Mouse (Mus musculus) testis, adult 2 months (tissue): Measurements from ENCODE around the gene Cyfip2. TPM values are rescaled to one million over a fixed set of nuclear protein-coding genes. Genes with fewer than 3 reads are reported as not detected.

Source experiments
- H3K27ac ChIP-seq: fragments of 200-500 bp; 2 replicates; pipeline ENCODE4 v1.5.1; 2012; ENCODE audit warnings: low read depth, low read length; ENCODE audit not compliant: control insufficient read depth, insufficient read depth
- H3K27me3 ChIP-seq: fragments of 200-500 bp; 2 replicates; pipeline ENCODE4 v1.6.1; 2012; ENCODE audit warnings: mild to moderate bottlenecking, low read length, moderate library complexity; ENCODE audit not compliant: control insufficient read depth, insufficient read depth
- H3K36me3 ChIP-seq: fragments of 200-500 bp; 2 replicates; pipeline ENCODE4 v1.6.1; 2012; ENCODE audit warnings: mild to moderate bottlenecking, low read length; ENCODE audit not compliant: control insufficient read depth, insufficient read depth
- H3K4me1 ChIP-seq: fragments of 200-500 bp; 2 replicates; pipeline ENCODE4 v1.6.1; 2012; ENCODE audit warnings: low read length; ENCODE audit not compliant: control insufficient read depth, insufficient read depth
- H3K4me3 ChIP-seq: fragments of 200-500 bp; 2 replicates; pipeline ENCODE4 v1.5.1; 2012; ENCODE audit warnings: low read depth, mild to moderate bottlenecking, low read length, moderate library complexity, mixed read lengths; ENCODE audit not compliant: control insufficient read depth
- CTCF ChIP-seq: fragments of 200-500 bp; IDR thresholded peaks from 2 replicates; pipeline ENCODE4 v1.5.1; 2012; ENCODE audit warnings: low read depth, mild to moderate bottlenecking, inconsistent platforms, low read length, moderate library complexity; ENCODE audit not compliant: control insufficient read depth, insufficient read depth, insufficient replicate concordance
- POLR2A ChIP-seq: fragments of 200-500 bp; IDR thresholded peaks from 2 replicates; pipeline ENCODE4 v1.6.1; 2012; ENCODE audit warnings: low read depth, mild to moderate bottlenecking, inconsistent platforms, low read length, moderate library complexity; ENCODE audit not compliant: control insufficient read depth
- polyA plus RNA-seq: library from polyadenylated mRNA; depleted of rRNA; stranded (reverse); fragments of >200 nt; gene quantifications from 2 replicates; pipeline ENCODE4 v1.2.3, GENCODE M21; 2012; rRNA removed

Gene Cyfip2
- polyA plus RNA-seq = 1.6 TPM in 2 replicates

DNA sequence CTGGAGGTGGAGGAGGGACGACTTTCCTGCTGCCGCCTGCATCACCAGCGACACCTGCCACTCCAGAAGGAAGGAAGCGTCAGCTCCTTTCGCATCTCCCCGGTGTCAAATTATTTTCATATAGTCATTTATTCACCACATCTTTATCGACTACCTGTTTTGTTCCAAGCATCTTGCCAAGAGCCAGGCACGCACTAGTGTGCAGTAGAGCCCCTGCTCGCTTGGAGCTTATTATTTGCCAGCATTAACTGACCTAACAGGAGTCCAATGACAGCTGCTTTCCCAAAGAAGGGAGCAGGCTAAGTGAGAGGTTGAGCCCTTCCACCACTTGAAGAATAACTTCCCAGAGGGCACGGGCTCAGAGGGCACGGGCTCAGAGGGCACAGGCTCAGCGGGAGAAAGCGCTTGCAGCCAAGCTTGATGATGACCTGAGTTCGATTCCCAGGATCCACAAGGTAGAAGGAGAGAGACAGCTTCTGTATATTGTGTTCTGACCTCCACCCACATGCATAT is at the start of gene Cyfip2:
TSS of gene Cyfip2 (minus strand) at position 337 of the 513 bp plus-strand sequence.
- TF ChIP-seq POLR2A (no peak), CTCF (no peak)
- H3K27ac ChIP-seq = no peak within 1 kb of the TSS
- H3K4me1 ChIP-seq = peaks cover 3% of the 10 kb centered on the region
- H3K36me3 ChIP-seq = no peaks in the 10 kb centered on the region
- peak within 1 kb of the TSS; percentile 34 for H3K4me3 ChIP-seq
- no peaks in the 10 kb centered on the region for H3K27me3 ChIP-seq

DNA sequence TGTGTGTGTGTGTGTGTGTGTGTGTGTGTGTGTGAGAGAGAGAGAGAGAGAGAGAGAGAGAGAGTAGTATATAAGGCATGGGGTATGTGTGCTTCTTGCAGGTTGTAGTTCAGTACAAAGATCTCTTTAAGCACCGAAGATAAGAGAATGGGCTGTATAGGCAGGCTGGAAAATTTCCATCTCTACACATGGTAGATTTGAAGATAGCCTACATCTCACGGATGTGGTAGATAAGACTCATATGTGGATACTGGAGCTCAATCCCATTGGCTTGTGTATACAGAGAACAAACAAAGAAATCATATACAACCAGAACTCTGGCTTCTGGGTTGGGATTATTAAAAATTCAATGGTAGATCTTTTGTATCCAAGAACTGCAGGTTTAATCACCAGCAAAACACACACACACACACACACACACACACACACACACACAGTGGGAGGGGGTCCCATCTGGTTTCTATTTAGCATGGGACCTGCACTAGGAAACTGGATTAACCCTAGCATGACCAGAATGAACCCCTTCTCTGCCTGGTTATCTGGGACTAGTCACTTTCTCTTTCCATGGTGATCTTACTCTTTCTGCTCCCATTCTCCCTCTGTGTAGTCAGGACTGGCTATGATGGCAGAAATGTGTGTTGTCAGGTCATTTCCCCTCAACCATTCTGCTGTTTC is 48.5 kb upstream of the Cyfip2 start:
- no peaks in the 10 kb centered on the region for H3K4me1 ChIP-seq
- no peak for TF ChIP-seq CTCF
- TF ChIP-seq POLR2A = no peak
- no peaks in the 10 kb centered on the region for H3K27me3 ChIP-seq
- H3K4me3 ChIP-seq = no peak overlapping the region
- H3K36me3 ChIP-seq = no peaks in the 10 kb centered on the region
- H3K27ac ChIP-seq = no peak overlapping the region

DNA sequence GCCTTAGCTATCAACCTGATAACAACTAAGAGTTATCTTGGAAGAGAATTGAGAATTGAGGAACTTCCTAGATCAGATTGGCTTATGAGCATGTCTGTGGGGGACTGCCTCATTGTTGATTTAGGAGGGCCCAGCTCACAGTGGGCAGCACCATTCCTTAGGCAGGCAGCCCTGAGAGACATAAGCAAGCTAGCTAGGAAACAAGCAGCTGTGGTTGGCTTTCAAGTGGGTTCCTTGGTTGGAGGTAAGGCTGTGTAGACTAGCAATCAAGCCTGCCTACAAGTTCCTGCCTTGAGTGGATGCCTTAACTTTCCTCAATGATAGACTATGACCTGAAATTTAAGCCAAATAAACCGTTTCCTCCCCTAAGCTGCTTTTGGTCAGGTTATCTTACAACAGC is 45.7 kb upstream of the Cyfip2 start:
- Histone ChIP-seq H3K27me3 (no peaks in the 10 kb centered on the region), H3K4me3 (no peak overlapping the region), H3K27ac (no peak overlapping the region), H3K4me1 (no peaks in the 10 kb centered on the region), H3K36me3 (no peaks in the 10 kb centered on the region)
- no peak for TF ChIP-seq POLR2A
- TF ChIP-seq CTCF = no peak

DNA sequence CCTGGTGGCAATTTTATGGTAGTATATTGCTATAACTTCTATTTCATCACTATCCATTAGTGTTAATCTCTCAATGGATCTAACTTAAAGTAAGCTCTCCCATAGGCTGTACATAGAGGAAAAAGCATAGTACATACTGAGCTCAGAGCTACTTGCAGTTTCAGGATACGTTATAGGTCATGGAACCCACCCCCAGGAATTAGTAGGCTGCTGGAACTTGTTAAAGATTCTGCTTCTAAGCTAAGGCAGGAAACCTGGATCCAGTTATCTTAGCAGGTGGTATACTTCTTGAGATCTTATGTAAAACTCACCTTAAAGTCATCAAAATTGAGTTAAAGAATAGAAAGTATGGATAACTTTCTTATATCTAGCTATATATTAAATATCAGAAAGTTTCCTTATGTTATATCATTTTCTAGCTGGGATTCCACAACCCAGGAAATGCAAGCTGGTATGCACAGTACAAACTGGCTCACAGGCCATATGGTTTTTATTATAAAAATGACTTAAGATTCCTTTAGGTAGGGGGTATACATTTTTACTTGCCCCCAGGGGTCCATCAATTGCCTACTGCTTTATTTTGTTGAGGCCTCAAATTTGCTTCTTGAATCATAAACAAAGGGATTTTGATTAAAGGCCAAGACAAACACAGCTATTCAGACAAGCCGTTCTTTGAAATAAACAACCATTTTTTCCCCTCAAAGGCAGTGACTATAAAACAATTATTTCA is 37.2 kb upstream of the Cyfip2 start:
- Histone ChIP-seq H3K4me1 (no peaks in the 10 kb centered on the region), H3K27ac (no peak overlapping the region), H3K27me3 (no peaks in the 10 kb centered on the region), H3K4me3 (no peak overlapping the region), H3K36me3 (no peaks in the 10 kb centered on the region)
- TF ChIP-seq POLR2A (no peak), CTCF (no peak)

DNA sequence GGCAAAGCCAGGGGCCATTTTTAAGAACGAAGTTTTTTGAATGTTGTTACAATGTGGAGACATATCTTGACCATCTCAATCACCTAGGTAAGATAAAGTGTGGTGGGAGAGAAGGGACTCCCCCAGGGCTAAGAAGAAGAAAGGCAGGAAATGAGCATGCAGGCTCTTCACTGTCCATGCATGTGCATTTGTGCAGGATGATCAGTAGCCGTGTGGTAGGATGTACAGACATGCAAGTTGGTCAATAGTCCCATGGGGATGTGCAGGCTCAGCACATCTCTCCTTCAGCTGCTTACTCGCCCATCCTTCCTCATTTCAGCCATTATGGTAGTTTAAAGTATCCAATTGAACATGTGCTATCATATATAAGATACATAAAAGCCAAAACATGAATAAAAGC is 35.8 kb upstream of the Cyfip2 start:
- Histone ChIP-seq H3K27me3 (no peaks in the 10 kb centered on the region), H3K4me1 (no peaks in the 10 kb centered on the region), H3K4me3 (no peak overlapping the region), H3K36me3 (no peaks in the 10 kb centered on the region), H3K27ac (no peak overlapping the region)
- no peak for TF ChIP-seq POLR2A
- no peak for TF ChIP-seq CTCF

DNA sequence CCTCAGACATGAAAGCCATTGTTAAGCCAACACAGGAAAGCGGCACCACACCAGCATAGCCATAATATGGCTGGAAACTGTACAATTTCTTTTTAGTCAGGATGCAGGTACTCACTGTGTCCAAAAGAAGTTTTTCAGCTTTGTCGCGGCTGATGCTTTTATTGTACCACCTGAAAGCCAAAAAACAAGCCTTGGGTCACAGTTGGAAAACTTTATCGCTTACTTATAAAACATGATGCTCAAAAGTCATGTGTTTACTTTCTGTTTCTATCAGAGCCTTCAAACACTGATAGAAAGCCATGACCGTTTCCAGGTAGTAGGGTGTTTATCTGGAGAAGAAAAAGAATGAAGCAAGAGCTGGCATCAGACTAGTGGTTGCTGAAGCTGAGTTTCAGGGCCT is 35.1 kb upstream of the Cyfip2 start:
- H3K27me3 ChIP-seq = no peaks in the 10 kb centered on the region
- no peak overlapping the region for H3K4me3 ChIP-seq
- H3K27ac ChIP-seq = no peak overlapping the region
- no peaks in the 10 kb centered on the region for H3K4me1 ChIP-seq
- no peaks in the 10 kb centered on the region for H3K36me3 ChIP-seq
- TF ChIP-seq POLR2A (no peak), CTCF (no peak)

DNA sequence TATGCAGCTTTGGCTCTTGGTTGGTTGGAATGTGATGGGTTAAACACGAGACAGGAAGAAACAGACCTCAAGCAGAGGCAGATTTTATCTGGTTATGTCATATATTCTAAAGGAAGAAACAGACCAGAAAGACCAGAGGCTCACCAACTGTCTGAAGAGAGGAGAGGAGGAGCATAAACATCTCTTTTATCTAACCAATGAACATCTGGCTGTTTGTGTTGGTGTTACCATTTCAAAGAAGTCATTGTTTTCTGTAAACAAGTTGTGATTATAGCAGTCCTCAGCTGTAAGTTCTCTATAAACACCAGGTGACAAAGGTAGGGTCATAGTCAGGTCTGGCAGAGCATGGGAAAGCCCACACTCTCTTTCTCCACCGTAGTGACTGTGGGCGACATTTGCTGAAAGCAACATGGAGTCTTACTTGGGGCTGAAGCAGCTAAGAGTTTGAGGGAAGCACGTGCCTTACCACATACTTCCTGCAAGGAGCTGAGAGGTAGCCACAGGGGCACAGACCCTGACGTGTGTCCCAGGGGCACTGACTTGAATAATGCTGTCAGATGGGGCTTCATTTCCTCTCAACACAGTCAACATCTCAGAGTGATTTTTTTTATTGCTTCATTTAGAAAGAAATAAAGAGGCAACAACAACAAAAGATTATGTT is 31.4 kb upstream of the Cyfip2 start:
- Histone ChIP-seq H3K4me1 (no peaks in the 10 kb centered on the region), H3K36me3 (no peaks in the 10 kb centered on the region), H3K27me3 (no peaks in the 10 kb centered on the region), H3K4me3 (no peak overlapping the region), H3K27ac (no peak overlapping the region)
- TF ChIP-seq CTCF = no peak
- TF ChIP-seq POLR2A = no peak
